In the genomic region with DNA sequence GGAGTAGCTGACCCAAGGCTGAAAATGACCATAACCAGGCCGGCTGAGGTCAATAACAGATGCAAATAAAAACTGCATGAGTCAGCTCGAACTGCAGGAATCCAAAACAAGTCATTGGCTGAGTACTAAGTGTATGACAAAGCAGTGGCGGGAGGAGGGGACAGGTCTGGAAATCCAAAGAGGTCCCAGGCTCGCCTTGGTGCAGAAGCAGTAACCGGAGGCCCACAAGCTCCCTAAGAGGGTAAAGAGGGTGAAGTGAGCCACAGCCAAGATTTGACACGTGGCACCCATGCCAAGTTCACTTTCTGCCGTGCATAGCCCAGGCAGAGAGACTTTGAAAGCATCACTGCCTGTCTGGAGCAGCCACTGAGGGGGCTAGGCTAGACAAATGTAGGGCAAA, we compare ENCODE assay signal across 8 mouse cellular contexts. TPM values are rescaled to one million over a fixed set of nuclear protein-coding genes. Genes with fewer than 3 reads are reported as not detected.
A peak's percentile ranks its signal among the peaks of the same experiment; 100 is the strongest.
DNase-seq lines count a peak whose midpoint lies in the region; ATAC-seq and TF ChIP-seq lines count a peak whose summit lies in the region.

No protein-coding gene starts in this region.

- H3K4me3 ChIP-seq in stomach, postnatal 0 days (ENCODE audit: low read depth, low read length): no peak overlapping the region

- no peaks in the 10 kb centered on the region for H3K36me3 ChIP-seq in stomach, postnatal 0 days (ENCODE audit: control insufficient read depth, insufficient read depth, low read length)

- no peaks in the 10 kb centered on the region for H3K9me3 ChIP-seq in stomach, postnatal 0 days (ENCODE audit: control insufficient read depth, low read length)

- peak; percentile 54 for ATAC-seq in stomach, postnatal 0 days (ENCODE audit: low FRiP score, low TSS enrichment)
- no peak for ATAC-seq in erythroblast, adult 5-6 weeks (replicated peaks; ENCODE audit: low FRiP score, poor library complexity, severe bottlenecking)

- DNase-seq in adrenal gland, adult (ENCODE audit: inconsistent age in 2 of 2, low spot score in 1 of 2): peak; percentile 82 to 94
- no peak for DNase-seq in adrenal gland, postnatal 4 days (ENCODE audit: low spot score in 2 of 2)
- peak; percentile 44 for DNase-seq in ovary, adult 18-20 months (ENCODE audit: low spot score)
- no peak for DNase-seq in ovary, postnatal 36 days (ENCODE audit: low spot score)
- peak; percentile 59 for DNase-seq in heart, postnatal 4 days
- no peak for DNase-seq in stomach, postnatal 0 days (ENCODE audit: low spot score)
- no peak for DNase-seq in frontal cortex, postnatal 10 days (ENCODE audit: low spot score in 2 of 2)

- no peak overlapping the region for H3K27ac ChIP-seq in stomach, postnatal 0 days (replicated peaks)

- TF ChIP-seq CTCF in stomach, postnatal 0 days (IDR thresholded peaks at IDR 0.05; ENCODE audit: low read depth): no peak

- no peak overlapping the region for H3K9ac ChIP-seq in stomach, postnatal 0 days (ENCODE audit: low read length)

- H3K27me3 ChIP-seq in stomach, postnatal 0 days (ENCODE audit: control insufficient read depth, insufficient read depth, low read length): no peaks in the 10 kb centered on the region

- no peaks in the 10 kb centered on the region; the same call in 1 of the 2 replicates for H3K4me1 ChIP-seq in stomach, postnatal 0 days (replicated peaks; ENCODE audit: control insufficient read depth, insufficient read depth)

- TF ChIP-seq EP300 in stomach, postnatal 0 days (optimal IDR thresholded peaks at IDR 0.05): no peak

- WGBS in stomach, postnatal 0 days: 35% methylated on average over 7 of the region's 7 CpGs

- H3K4me2 ChIP-seq in stomach, postnatal 0 days (replicated peaks; ENCODE audit: low read depth): peak overlapping the region; percentile 20; the same call in 1 of the 2 replicates

RNA-seq across cellular contexts. Expression of gene Tbc1d7, which starts 41.0 kb away (rescaled TPM):
- 10 to 100 TPM; 27.0 to 29.9 TPM for total RNA-seq in adrenal gland, postnatal 4 days (2021)
- total RNA-seq in heart, postnatal 4 days (2021): 10 to 100 TPM; 40.3 to 45.0 TPM
- 30.9 and 31.3 TPM in 2 replicates for polyA plus RNA-seq in stomach, postnatal 0 days (2015; fragmentation: Nextera tagmentation; extraction: Ambion mirVana)
- 6.5 and 10.0 TPM in 2 replicates for total RNA-seq in erythroblast, adult 5-6 weeks (2015; ENCODE audit: low replicate concordance)
- 4.7 and 6.7 TPM in 2 replicates for total RNA-seq in erythroblast, adult 5-6 weeks (2017; ENCODE audit: low replicate concordance)

Comparison
In these comparisons a context has a peak if more than half of its experiments do, and no peak if none do; other contexts are left out.
1. DNase-seq: peak in adrenal gland, adult (2 of 2), ovary, adult 18-20 months (single experiment) and heart, postnatal 4 days (single experiment); none in adrenal gland, postnatal 4 days (0 of 2), ovary, postnatal 36 days (single experiment), stomach, postnatal 0 days (single experiment) and frontal cortex, postnatal 10 days (0 of 2).